Mouse (Mus musculus): ENCODE results near the gene Dmgdh. TPM values are rescaled to one million over a fixed set of nuclear protein-coding genes. Genes with fewer than 3 reads are reported as not detected.
A peak's percentile ranks its signal among the peaks of the same experiment; 100 is the strongest.

Gene Dmgdh
- polyA plus RNA-seq, 1 experiment from 2014 or later = 0.17 TPM

GRCm38 (mm10) chr13:93717113-93717512, 42.9 kb downstream of the Dmgdh start:
- no peak for DNase-seq
- Histone ChIP-seq H3K4me1 (ENCODE audit: control insufficient read depth, insufficient read depth, low read length) (no peaks in the 10 kb centered on the region), H3K9ac (replicated peaks; ENCODE audit: low read length) (no peak overlapping the region), H3K9me3 (ENCODE audit: control insufficient read depth, low read length) (no peaks in the 10 kb centered on the region), H3K27me3 (ENCODE audit: control insufficient read depth, insufficient read depth, low read length) (no peaks in the 10 kb centered on the region), H3K36me3 (ENCODE audit: control insufficient read depth, insufficient read depth, low read length) (no peaks in the 10 kb centered on the region), H3K27ac (replicated peaks; ENCODE audit: low read depth, low read length) (no peak overlapping the region), H3K4me2 (ENCODE audit: low read length) (no peak overlapping the region), H3K4me3 (replicated peaks; ENCODE audit: low read depth, low read length) (no peak overlapping the region)
- ATAC-seq (ENCODE audit: low FRiP score, low TSS enrichment) = no peak
- WGBS = 44% methylated on average over 7 of the region's 7 CpGs

- Histone ChIP-seq H3K27me3 (ENCODE audit: control insufficient read depth, insufficient read depth, low read length) (no peaks in the 10 kb centered on the region), H3K4me3 (replicated peaks; ENCODE audit: low read depth, low read length) (no peak overlapping the region), H3K9ac (replicated peaks; ENCODE audit: low read length) (no peak overlapping the region), H3K27ac (replicated peaks; ENCODE audit: low read depth, low read length) (no peak overlapping the region), H3K4me1 (ENCODE audit: control insufficient read depth, insufficient read depth, low read length) (no peaks in the 10 kb centered on the region), H3K36me3 (ENCODE audit: control insufficient read depth, insufficient read depth, low read length) (no peaks in the 10 kb centered on the region), H3K4me2 (ENCODE audit: low read length) (0 out of 2 replicates have a peak overlapping the region, but pooled peaks have one; percentile 9), H3K9me3 (ENCODE audit: control insufficient read depth, low read length) (no peaks in the 10 kb centered on the region)
- 2% methylated on average over 7 of the region's 7 CpGs for WGBS
- ATAC-seq (ENCODE audit: low FRiP score, low TSS enrichment) = no peak
- peak; percentile 91 for DNase-seq
These were observed 44.7 kb downstream of the Dmgdh start for GRCm38 (mm10) chr13:93718948-93719347.

GRCm38 (mm10) chr13:93721916-93722315, 47.7 kb downstream of the Dmgdh start:
- no peaks in the 10 kb centered on the region for H3K4me1 ChIP-seq (ENCODE audit: control insufficient read depth, insufficient read depth, low read length)
- DNase-seq (no peak), ATAC-seq (ENCODE audit: low FRiP score, low TSS enrichment) (no peak)
- no peaks in the 10 kb centered on the region for H3K27me3 ChIP-seq (ENCODE audit: control insufficient read depth, insufficient read depth, low read length)
- no peak overlapping the region for H3K4me3 ChIP-seq (replicated peaks; ENCODE audit: low read depth, low read length)
- 77% methylated on average over 4 of the region's 4 CpGs for WGBS
- H3K4me2 ChIP-seq (ENCODE audit: low read length) = no peak overlapping the region
- H3K36me3 ChIP-seq (ENCODE audit: control insufficient read depth, insufficient read depth, low read length) = no peaks in the 10 kb centered on the region
- H3K27ac ChIP-seq (replicated peaks; ENCODE audit: low read depth, low read length) = no peak overlapping the region
- no peak overlapping the region for H3K9ac ChIP-seq (replicated peaks; ENCODE audit: low read length)
- H3K9me3 ChIP-seq (ENCODE audit: control insufficient read depth, low read length) = no peaks in the 10 kb centered on the region

- no peak overlapping the region for H3K9ac ChIP-seq (replicated peaks; ENCODE audit: low read length)
- H3K4me2 ChIP-seq (ENCODE audit: low read length) = no peak overlapping the region
- no peaks in the 10 kb centered on the region for H3K27me3 ChIP-seq (ENCODE audit: control insufficient read depth, insufficient read depth, low read length)
- no peak overlapping the region for H3K27ac ChIP-seq (replicated peaks; ENCODE audit: low read depth, low read length)
- 0 out of 2 replicates have a peak, but pooled peaks have one; percentile 31 for ATAC-seq (ENCODE audit: low FRiP score, low TSS enrichment)
- H3K36me3 ChIP-seq (ENCODE audit: control insufficient read depth, insufficient read depth, low read length) = no peaks in the 10 kb centered on the region
- H3K4me1 ChIP-seq (ENCODE audit: control insufficient read depth, insufficient read depth, low read length) = no peaks in the 10 kb centered on the region
- no peaks in the 10 kb centered on the region for H3K9me3 ChIP-seq (ENCODE audit: control insufficient read depth, low read length)
- 85% methylated on average over 3 of the region's 3 CpGs for WGBS
- H3K4me3 ChIP-seq (replicated peaks; ENCODE audit: low read depth, low read length) = no peak overlapping the region
- no peak for DNase-seq
These were observed 49.2 kb downstream of the Dmgdh start for GRCm38 (mm10) chr13:93723455-93723854.

- DNase-seq = peak; percentile 46
- H3K9me3 ChIP-seq (ENCODE audit: control insufficient read depth, low read length) = no peaks in the 10 kb centered on the region
- H3K4me1 ChIP-seq (ENCODE audit: control insufficient read depth, insufficient read depth, low read length) = no peaks in the 10 kb centered on the region
- no peaks in the 10 kb centered on the region for H3K36me3 ChIP-seq (ENCODE audit: control insufficient read depth, insufficient read depth, low read length)
- H3K9ac ChIP-seq (replicated peaks; ENCODE audit: low read length) = no peak overlapping the region
- WGBS = 39% methylated on average over 2 of the region's 2 CpGs
- H3K27me3 ChIP-seq (ENCODE audit: control insufficient read depth, insufficient read depth, low read length) = no peaks in the 10 kb centered on the region
- no peak for ATAC-seq (ENCODE audit: low FRiP score, low TSS enrichment)
- H3K4me3 ChIP-seq (replicated peaks; ENCODE audit: low read depth, low read length) = no peak overlapping the region
- no peak overlapping the region for H3K4me2 ChIP-seq (ENCODE audit: low read length)
- H3K27ac ChIP-seq (replicated peaks; ENCODE audit: low read depth, low read length) = no peak overlapping the region
These were observed 50.0 kb downstream of the Dmgdh start for GRCm38 (mm10) chr13:93724206-93724605.

- no peaks in the 10 kb centered on the region for H3K36me3 ChIP-seq (ENCODE audit: control insufficient read depth, insufficient read depth, low read length)
- no peak for ATAC-seq (ENCODE audit: low FRiP score, low TSS enrichment)
These were observed 61.0 kb downstream of the Dmgdh start for GRCm38 (mm10) chr13:93735131-93735636.

GRCm38 (mm10) chr13:93744118-93744517, 69.9 kb downstream of the Dmgdh start:
- WGBS = 8% methylated on average over 8 of the region's 8 CpGs
- Histone ChIP-seq H3K4me2 (ENCODE audit: low read length) (no peak overlapping the region), H3K27ac (replicated peaks; ENCODE audit: low read depth, low read length) (0 out of 2 replicates have a peak overlapping the region, but pooled peaks have one; percentile 45), H3K4me1 (ENCODE audit: control insufficient read depth, insufficient read depth, low read length) (peaks cover 9% of the 10 kb centered on the region), H3K9me3 (ENCODE audit: control insufficient read depth, low read length) (no peaks in the 10 kb centered on the region), H3K36me3 (ENCODE audit: control insufficient read depth, insufficient read depth, low read length) (no peaks in the 10 kb centered on the region), H3K4me3 (replicated peaks; ENCODE audit: low read depth, low read length) (no peak overlapping the region), H3K27me3 (ENCODE audit: control insufficient read depth, insufficient read depth, low read length) (no peaks in the 10 kb centered on the region), H3K9ac (replicated peaks; ENCODE audit: low read length) (no peak overlapping the region)
- peak; percentile 65 for DNase-seq
- no peak for ATAC-seq (ENCODE audit: low FRiP score, low TSS enrichment)

More at GRCm38 (mm10) chr13:93735131-93735636, 61.0 kb downstream of the Dmgdh start:
- no peak for DNase-seq
- H3K4me2 ChIP-seq (ENCODE audit: low read length) = no peak overlapping the region
- H3K4me3 ChIP-seq (replicated peaks; ENCODE audit: low read depth, low read length) = no peak overlapping the region
- H3K9ac ChIP-seq (replicated peaks; ENCODE audit: low read length) = no peak overlapping the region
- H3K27me3 ChIP-seq (ENCODE audit: control insufficient read depth, insufficient read depth, low read length) = no peaks in the 10 kb centered on the region
- H3K4me1 ChIP-seq (ENCODE audit: control insufficient read depth, insufficient read depth, low read length) = no peaks in the 10 kb centered on the region
- H3K9me3 ChIP-seq (ENCODE audit: control insufficient read depth, low read length) = no peaks in the 10 kb centered on the region
- no peak overlapping the region for H3K27ac ChIP-seq (replicated peaks; ENCODE audit: low read depth, low read length)
- WGBS = 92% methylated on average over 5 of the region's 5 CpGs

- Histone ChIP-seq H3K36me3 (ENCODE audit: control insufficient read depth, insufficient read depth, low read length) (no peaks in the 10 kb centered on the region), H3K9me3 (ENCODE audit: control insufficient read depth, low read length) (no peaks in the 10 kb centered on the region), H3K9ac (replicated peaks; ENCODE audit: low read length) (no peak overlapping the region; the same call in 1 of the 2 replicates), H3K4me1 (ENCODE audit: control insufficient read depth, insufficient read depth, low read length) (peaks cover 17% of the 10 kb centered on the region), H3K4me3 (replicated peaks; ENCODE audit: low read depth, low read length) (no peak overlapping the region), H3K27me3 (ENCODE audit: control insufficient read depth, insufficient read depth, low read length) (no peaks in the 10 kb centered on the region), H3K4me2 (ENCODE audit: low read length) (peak overlapping the region; percentile 36), H3K27ac (replicated peaks; ENCODE audit: low read depth, low read length) (peak overlapping the region; percentile 77)
- 8% methylated on average over 14 of the region's 14 CpGs for WGBS
- ATAC-seq (ENCODE audit: low FRiP score, low TSS enrichment) = peak; percentile 87
- peak; percentile 86 for DNase-seq
These were observed 78.6 kb downstream of the Dmgdh start for GRCm38 (mm10) chr13:93752597-93753400.

GRCm38 (mm10) chr13:93755084-93755483, 80.9 kb downstream of the Dmgdh start:
- no peak for ATAC-seq (ENCODE audit: low FRiP score, low TSS enrichment)
- WGBS = 93% methylated on average over 4 of the region's 4 CpGs
- Histone ChIP-seq H3K4me1 (ENCODE audit: control insufficient read depth, insufficient read depth, low read length) (peaks cover 17% of the 10 kb centered on the region), H3K4me3 (replicated peaks; ENCODE audit: low read depth, low read length) (no peak overlapping the region), H3K27me3 (ENCODE audit: control insufficient read depth, insufficient read depth, low read length) (no peaks in the 10 kb centered on the region), H3K36me3 (ENCODE audit: control insufficient read depth, insufficient read depth, low read length) (no peaks in the 10 kb centered on the region), H3K9me3 (ENCODE audit: control insufficient read depth, low read length) (no peaks in the 10 kb centered on the region), H3K27ac (replicated peaks; ENCODE audit: low read depth, low read length) (no peak overlapping the region), H3K4me2 (ENCODE audit: low read length) (no peak overlapping the region), H3K9ac (replicated peaks; ENCODE audit: low read length) (no peak overlapping the region)
- no peak for DNase-seq

Data from midbrain, embryonic 14.5 days (tissue).